Mouse (Mus musculus) embryonic facial prominence, embryonic 11.5 days (tissue): ENCODE measurements around the gene Dll4. TPM values are rescaled to one million over a fixed set of nuclear protein-coding genes. Genes with fewer than 3 reads are reported as not detected.

Experiments used
- ATAC-seq: fragments of 200-750 bp; cut with Nextera tagmentation; replicated peaks from 2 replicates; pipeline ENCODE4 v1.8.0; 2017; ENCODE audit warnings: low read depth; ENCODE audit not compliant: insufficient number of reproducible peaks, low FRiP score, low TSS enrichment
- DNase-seq: peaks from one replicate; pipeline ENCODE4 v3.0.0-alpha.2; 2015; ENCODE audit warnings: low spot score
- H3K27ac ChIP-seq: fragments of 300-500 bp; sonication (generic); replicated peaks from 2 replicates; pipeline ENCODE4 v1.5.1; 2014; ENCODE audit warnings: mild to moderate bottlenecking, low read depth, low read length, control low read depth
- H3K27me3 ChIP-seq: fragments of 300-500 bp; sonication (generic); 2 replicates; pipeline ENCODE4 v1.6.1; 2014; ENCODE audit warnings: mild to moderate bottlenecking, low read length, moderate library complexity, mixed read lengths; ENCODE audit not compliant: control insufficient read depth, insufficient read depth
- H3K36me3 ChIP-seq: fragments of 300-500 bp; sonication (generic); replicated peaks from 2 replicates; pipeline ENCODE4 v1.6.1; 2014; ENCODE audit warnings: low read depth, mild to moderate bottlenecking, low read length, moderate library complexity, mixed read lengths; ENCODE audit not compliant: control insufficient read depth, insufficient read depth
- H3K4me1 ChIP-seq: fragments of 300-500 bp; sonication (generic); 2 replicates; pipeline ENCODE4 v1.6.1; 2014; ENCODE audit warnings: low read length, mixed read lengths; ENCODE audit not compliant: control insufficient read depth, insufficient read depth
- H3K4me2 ChIP-seq: fragments of 300-500 bp; sonication (generic); 2 replicates; pipeline ENCODE4 v1.6.1; 2014; ENCODE audit warnings: low read depth, mild to moderate bottlenecking, control low read depth, low read length, moderate library complexity
- H3K4me3 ChIP-seq: fragments of 300-500 bp; sonication (generic); 2 replicates; pipeline ENCODE4 v1.5.1; 2014; ENCODE audit warnings: low read depth, low read length, control low read depth
- H3K9ac ChIP-seq: fragments of 300-500 bp; sonication (generic); replicated peaks from 2 replicates; pipeline ENCODE4 v1.6.1; 2014; ENCODE audit warnings: mild to moderate bottlenecking, control low read depth, low read length
- H3K9me3 ChIP-seq: fragments of 300-500 bp; sonication (generic); replicated peaks from 2 replicates; pipeline ENCODE4 v1.6.1; 2016; ENCODE audit warnings: mild to moderate bottlenecking, low read length, inconsistent platforms, mixed read lengths; ENCODE audit not compliant: control insufficient read depth
- WGBS: fragments of 180-500 bp; shearing (Covaris S2); extraction: QIAGEN DNeasy Blood & Tissue Kit; methylation state at CpG from one replicate; pipeline ENCODE4 v1.1.7; 2014; 5-methylcytosine and 5-hydroxymethylcytosine counted together
- polyA plus RNA-seq: library from polyadenylated mRNA; unstranded; fragments of >200 nt; fragmentation: Nextera tagmentation; extraction: Ambion mirVana; gene quantifications from 2 replicates; pipeline ENCODE4 v1.2.1, GENCODE M21; 2014

Gene Dll4
- polyA plus RNA-seq, 1 experiment from 2014 or later = 3.2 TPM

DNA sequence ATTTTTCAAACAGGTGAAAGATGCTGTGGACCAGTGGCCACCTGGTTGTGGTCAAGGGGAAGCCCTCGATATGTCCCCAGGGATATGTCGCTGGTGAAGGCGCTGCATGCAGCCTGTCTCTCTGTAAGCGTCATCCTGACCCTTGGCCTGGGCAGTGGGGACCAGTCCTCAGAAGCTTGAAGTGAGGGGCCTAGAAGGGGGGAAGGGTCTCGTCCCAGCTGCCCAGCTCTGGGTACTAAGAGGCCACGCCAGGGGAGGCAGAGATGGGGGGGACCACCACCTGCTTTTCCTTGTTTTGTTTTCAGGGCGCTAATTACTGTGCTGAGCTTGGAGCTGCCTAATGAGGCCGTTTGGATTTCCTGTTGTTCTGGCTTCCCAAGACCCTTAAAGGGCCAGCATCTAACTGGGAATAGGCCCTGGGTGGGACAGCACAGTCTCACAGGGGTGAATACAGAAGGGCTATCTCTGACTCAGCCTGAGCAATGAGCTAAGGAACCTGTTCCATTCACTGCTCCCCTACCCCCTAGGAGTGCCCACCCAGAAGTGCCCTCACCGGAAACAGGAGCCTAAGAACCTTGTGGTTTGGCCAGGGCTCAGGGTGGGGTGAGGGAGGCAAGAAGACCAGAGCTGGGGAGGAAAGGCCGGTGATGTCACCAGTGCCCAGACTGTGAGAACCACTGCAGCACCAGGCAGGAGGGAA lies 11.7 kb upstream of the Dll4 start:
- Histone ChIP-seq H3K9me3 (no peaks in the 10 kb centered on the region), H3K27ac (no peak overlapping the region), H3K9ac (no peak overlapping the region), H3K4me2 (no peak overlapping the region), H3K36me3 (no peaks in the 10 kb centered on the region), H3K27me3 (no peaks in the 10 kb centered on the region), H3K4me3 (no peak overlapping the region), H3K4me1 (no peaks in the 10 kb centered on the region)
- 17% methylated on average over 10 of the region's 10 CpGs for WGBS
- no peak for ATAC-seq
- no peak for DNase-seq

DNA sequence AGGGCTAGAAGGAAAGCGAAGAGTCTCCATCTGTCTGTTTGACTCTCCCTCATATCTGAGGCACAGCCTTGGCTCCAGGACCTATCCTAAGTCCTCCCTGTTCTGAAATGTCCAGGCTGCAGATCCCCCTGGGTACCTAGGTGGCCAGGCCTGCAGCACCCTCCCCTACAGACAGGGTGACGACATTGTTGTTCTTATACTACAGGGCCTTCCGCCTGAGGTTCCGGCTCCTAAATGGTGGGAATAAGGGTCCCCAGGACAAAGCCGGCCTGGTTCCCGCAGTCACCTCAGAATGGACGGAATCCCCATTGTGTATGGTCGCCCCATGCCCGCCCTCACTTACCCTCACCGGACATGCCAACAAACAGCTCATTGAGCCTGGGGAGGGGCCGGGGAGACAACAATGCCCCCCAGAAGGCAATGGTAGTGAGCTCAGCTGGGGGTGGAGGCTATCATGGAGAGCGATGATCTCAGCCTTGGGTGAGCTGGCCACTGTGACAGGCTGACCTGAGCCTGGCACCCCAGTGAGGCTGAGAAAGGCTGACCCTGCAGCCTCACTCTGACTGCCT lies 10.8 kb upstream of the Dll4 start:
- H3K4me3 ChIP-seq = no peak overlapping the region

DNA sequence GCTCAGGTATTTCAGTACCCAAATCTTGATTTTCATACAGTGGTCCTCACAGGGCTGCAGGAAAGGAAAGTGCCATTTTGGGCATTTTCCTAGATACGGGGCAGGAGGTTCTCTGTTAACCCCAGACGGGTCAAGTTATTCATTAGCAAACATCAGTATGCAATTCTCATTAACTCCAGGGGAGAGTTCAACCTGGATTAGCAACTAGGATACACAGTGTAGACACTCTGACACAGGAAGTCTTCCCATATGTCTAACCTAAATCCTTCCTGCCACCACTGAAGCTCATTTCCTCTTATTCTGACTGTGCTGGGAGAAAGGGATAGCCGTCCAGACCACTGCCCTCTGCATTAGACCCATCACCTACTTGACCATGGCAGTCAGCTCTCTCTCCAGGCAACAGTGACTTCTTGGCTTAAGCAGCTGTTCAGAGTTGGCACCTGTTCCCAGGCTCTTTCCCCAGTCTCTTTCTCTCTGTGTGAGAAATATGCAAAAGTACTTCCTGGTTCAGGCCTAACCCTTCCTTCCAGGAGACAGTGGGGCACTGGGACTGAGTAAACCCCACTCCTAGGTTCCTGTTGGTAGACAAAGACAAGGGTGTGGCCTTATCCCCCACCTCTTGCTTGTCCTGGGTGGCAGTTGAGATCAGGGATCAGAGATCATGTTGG lies 7.4 kb upstream of the Dll4 start:
- no peak overlapping the region for H3K27ac ChIP-seq
- 67% methylated on average over 3 of the region's 3 CpGs for WGBS
- no peak overlapping the region for H3K9ac ChIP-seq
- DNase-seq (no peak), ATAC-seq (no peak)
- H3K4me3 ChIP-seq = no peak overlapping the region
- peaks cover 5% of the 10 kb centered on the region for H3K4me1 ChIP-seq
- H3K9me3 ChIP-seq = no peaks in the 10 kb centered on the region
- peaks cover 29% of the 10 kb centered on the region for H3K27me3 ChIP-seq
- no peak overlapping the region for H3K4me2 ChIP-seq
- no peaks in the 10 kb centered on the region for H3K36me3 ChIP-seq

More for the DNA sequence above, 10.8 kb upstream of the Dll4 start:
- Histone ChIP-seq H3K9ac (no peak overlapping the region), H3K27ac (no peak overlapping the region), H3K4me1 (no peaks in the 10 kb centered on the region), H3K9me3 (no peaks in the 10 kb centered on the region), H3K36me3 (no peaks in the 10 kb centered on the region), H3K4me2 (no peak overlapping the region), H3K27me3 (no peaks in the 10 kb centered on the region)
- ATAC-seq (no peak), DNase-seq (no peak)
- 74% methylated on average over 12 of the region's 12 CpGs for WGBS

DNA sequence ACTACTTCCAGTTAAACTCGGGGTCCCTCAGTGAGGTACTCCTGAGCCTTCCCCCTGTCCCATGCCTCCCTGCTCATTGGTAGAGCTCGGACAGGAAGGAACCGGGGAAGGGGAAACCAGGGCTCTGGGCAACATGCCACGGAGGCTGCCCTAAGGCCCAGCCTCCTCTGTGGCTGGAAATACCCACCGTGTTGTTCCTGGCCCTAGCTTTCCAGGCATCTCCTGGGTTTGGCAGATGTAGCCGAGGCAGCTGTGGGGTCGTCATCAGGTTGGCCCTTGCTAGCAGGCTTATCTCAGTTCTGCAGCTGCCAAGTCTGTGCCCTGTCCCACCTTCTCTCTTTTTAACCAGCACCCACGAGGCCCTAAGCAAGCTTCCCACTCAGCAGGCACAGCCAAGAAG lies 5.0 kb upstream of the Dll4 start:
- Histone ChIP-seq H3K4me1 (peaks cover 9% of the 10 kb centered on the region), H3K27me3 (peaks cover 51% of the 10 kb centered on the region), H3K27ac (no peak overlapping the region), H3K36me3 (no peaks in the 10 kb centered on the region), H3K4me3 (no peak overlapping the region), H3K9me3 (no peaks in the 10 kb centered on the region), H3K4me2 (no peak overlapping the region), H3K9ac (no peak overlapping the region)
- ATAC-seq (no peak), DNase-seq (no peak)
- WGBS = 70% methylated on average over 8 of the region's 8 CpGs

DNA sequence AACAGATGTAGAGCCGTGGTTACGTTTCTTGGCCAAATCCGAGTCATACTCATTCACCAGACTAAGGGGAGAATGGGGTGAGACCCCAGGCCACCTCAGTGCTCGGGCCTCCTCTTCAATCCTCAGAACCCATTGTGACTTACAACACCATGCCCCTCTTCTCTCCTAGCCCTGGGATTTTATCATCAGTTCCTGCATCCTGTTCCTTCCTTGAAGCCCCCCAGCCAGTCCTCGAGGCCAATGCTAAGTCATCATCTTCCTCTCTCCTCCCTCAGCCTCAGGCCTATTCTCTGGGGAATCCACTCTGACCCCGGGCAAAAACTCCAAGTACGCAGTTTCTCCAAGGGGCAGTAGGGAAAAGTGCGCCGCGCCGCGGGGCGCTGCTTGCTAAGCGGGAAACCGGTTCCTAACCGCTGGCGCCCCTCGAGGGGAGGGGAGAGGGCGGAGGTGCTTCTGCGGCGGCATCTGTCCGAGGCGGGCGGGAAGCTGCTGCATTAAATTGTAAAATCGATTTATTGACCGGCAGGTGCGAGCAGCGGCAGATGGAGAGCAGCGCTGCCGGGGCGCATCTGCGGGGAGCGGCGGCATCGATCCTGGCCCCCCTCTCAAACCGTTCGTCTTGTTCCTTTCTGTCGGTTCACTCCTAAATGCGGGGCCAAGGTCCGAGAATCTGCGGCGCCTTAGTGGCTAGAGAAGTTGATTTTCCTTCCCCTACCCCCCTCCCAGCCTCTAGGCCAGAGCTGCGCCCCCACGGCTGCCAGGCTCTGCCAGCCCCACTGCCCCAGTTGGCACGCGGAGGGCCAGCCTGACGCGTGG lies 3.6 kb upstream of the Dll4 start:
- WGBS = 3% methylated on average over 48 of the region's 48 CpGs
- peak; percentile 53 for DNase-seq

DNA sequence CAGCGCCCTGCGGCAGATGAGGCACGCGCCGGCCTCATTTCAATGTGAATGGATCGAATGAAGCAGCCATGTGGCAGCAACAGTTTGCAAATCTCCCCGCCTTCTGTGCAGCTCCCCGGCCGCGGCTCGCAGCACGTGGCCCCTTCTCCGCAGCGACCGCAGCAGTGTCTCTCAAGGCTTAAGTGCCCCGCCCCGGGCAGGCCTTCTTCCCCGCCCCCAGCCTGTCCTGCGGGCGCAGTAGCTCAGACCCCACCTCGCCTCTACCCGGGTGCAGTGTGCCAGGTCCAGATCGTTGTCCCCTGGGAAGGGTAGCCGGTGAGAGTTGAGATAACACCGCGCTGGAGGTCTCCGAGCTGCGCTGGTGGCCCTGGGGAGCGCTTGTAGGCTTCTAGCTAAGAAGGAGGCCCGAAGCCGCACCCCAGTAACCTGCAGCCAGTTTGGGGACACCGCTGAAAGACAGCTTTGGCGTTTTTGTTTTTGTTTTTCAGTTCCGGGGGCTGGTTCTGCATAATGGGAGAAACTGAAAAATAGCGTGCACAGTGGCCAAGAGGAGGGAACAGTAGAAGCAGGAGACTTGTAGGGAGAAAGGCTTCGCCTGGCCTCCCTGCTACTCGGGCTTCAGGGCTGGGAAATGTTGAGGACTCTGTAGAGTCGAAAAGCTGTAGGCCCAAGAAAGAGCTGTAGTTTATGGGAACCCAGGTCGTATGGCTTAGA lies 2.8 kb upstream of the Dll4 start:
- H3K4me3 ChIP-seq = peak overlapping the region; percentile 34
- no peaks in the 10 kb centered on the region for H3K36me3 ChIP-seq
- peak overlapping the region; percentile 43 for H3K9ac ChIP-seq
- no peaks in the 10 kb centered on the region for H3K9me3 ChIP-seq
- ATAC-seq = peak; percentile 27; the same call in 1 of the 2 replicates
- peaks cover 71% of the 10 kb centered on the region for H3K27me3 ChIP-seq
- peaks cover 13% of the 10 kb centered on the region for H3K4me1 ChIP-seq
- H3K27ac ChIP-seq = no peak overlapping the region
- DNase-seq = peak; percentile 70
- peak overlapping the region; percentile 61 for H3K4me2 ChIP-seq
- 4% methylated on average over 39 of the region's 39 CpGs for WGBS

More for the DNA sequence above, 3.6 kb upstream of the Dll4 start:
- H3K27me3 ChIP-seq = peaks cover 66% of the 10 kb centered on the region
- H3K4me2 ChIP-seq = peak overlapping the region; percentile 61
- peak overlapping the region; percentile 43 for H3K9ac ChIP-seq
- H3K4me1 ChIP-seq = peaks cover 13% of the 10 kb centered on the region
- no peak overlapping the region for H3K27ac ChIP-seq
- 0 out of 2 replicates have a peak, but pooled peaks have one; percentile 14 for ATAC-seq
- H3K4me3 ChIP-seq = peak overlapping the region; percentile 34
- no peaks in the 10 kb centered on the region for H3K9me3 ChIP-seq
- no peaks in the 10 kb centered on the region for H3K36me3 ChIP-seq

DNA sequence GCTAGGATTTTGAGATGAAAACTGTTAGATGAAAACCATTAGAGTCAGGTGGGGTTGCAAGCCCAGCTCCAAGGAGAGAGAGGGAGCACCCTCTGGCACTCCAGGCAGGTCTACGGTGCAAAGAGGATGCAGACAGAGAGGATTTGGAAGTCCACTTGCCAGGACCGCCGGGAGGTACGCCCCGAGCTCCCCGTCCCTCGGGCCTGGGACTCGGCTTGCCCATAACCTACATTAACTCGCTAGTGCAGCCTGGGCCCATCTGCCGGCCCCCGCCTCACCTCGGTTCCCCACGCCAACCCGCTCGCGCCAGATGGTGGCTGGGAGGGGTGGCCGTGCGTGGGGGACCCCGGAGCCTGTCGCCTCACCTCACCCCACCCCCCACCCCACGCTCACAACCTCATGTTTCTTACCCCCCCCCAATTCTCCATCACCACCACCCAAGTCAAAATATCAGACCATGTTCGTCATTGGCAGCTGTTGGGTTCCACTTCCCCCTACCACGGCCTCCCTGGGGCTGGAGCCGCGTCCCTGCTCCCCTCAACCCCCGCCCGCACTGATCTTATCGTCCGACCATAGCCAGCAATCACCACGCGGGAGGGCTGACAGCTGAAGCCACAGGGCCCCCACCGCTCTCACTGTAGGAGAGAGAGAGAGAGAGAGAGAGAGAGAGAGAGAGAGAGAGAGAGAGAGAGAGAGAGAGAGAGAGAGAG lies 1.6 kb upstream of the Dll4 start:
- no peak overlapping the region for H3K27ac ChIP-seq

More for the DNA sequence above, 1.6 kb upstream of the Dll4 start:
- Histone ChIP-seq H3K4me1 (peaks cover 13% of the 10 kb centered on the region), H3K9me3 (no peaks in the 10 kb centered on the region), H3K27me3 (peaks cover 83% of the 10 kb centered on the region), H3K9ac (no peak overlapping the region), H3K36me3 (no peaks in the 10 kb centered on the region), H3K4me3 (peak overlapping the region; percentile 26; the same call in 1 of the 2 replicates), H3K4me2 (peak overlapping the region; percentile 69)
- DNase-seq = no peak
- WGBS = 1% methylated on average over 32 of the region's 32 CpGs
- no peak for ATAC-seq
